7 mouse cellular contexts compared by ENCODE assay signal in genomic region chr15:85867696-85868095, GRCm38 (mm10). TPM values are rescaled to one million over a fixed set of nuclear protein-coding genes. Genes with fewer than 3 reads are reported as not detected.
DNase-seq lines count a peak whose midpoint lies in the region; ATAC-seq and TF ChIP-seq lines count a peak whose summit lies in the region.

No protein-coding gene starts in this region.

- DNase-seq in ES-CJ7 (ENCODE audit: low read depth, low spot score) = peak; percentile 79
- peak; percentile 87 for DNase-seq in adrenal gland, postnatal 14 days
- peak; percentile 74 for DNase-seq in embryonic facial prominence, embryonic 11.5 days (ENCODE audit: low spot score)
- peak; percentile 79 for DNase-seq in heart, adult 8-10 months (ENCODE audit: low spot score)
- DNase-seq in layer of hippocampus, adult 9-10 months (ENCODE audit: low spot score) = peak; percentile 60
- DNase-seq in lung, postnatal 0 days (ENCODE audit: low spot score) = peak; percentile 75
- peak; percentile 66 for DNase-seq in right cerebral cortex, postnatal 25 days

- H3K36me3 ChIP-seq in embryonic facial prominence, embryonic 11.5 days (replicated peaks; ENCODE audit: control insufficient read depth, insufficient read depth, low read depth, low read length) = peaks cover 6% of the 10 kb centered on the region
- H3K36me3 ChIP-seq in lung, postnatal 0 days (ENCODE audit: insufficient read depth, low read length) = 0 out of 2 replicates have a peak, but pooled peaks cover 5% of the 10 kb centered on the region

- H3K9me3 ChIP-seq in embryonic facial prominence, embryonic 11.5 days (replicated peaks; ENCODE audit: control insufficient read depth, low read length) = no peaks in the 10 kb centered on the region
- H3K9me3 ChIP-seq in lung, postnatal 0 days (ENCODE audit: low read length) = no peaks in the 10 kb centered on the region

- TF ChIP-seq CTCF in lung, postnatal 0 days (IDR thresholded peaks at IDR 0.05) = peak; percentile 96

- H3K9ac ChIP-seq in embryonic facial prominence, embryonic 11.5 days (replicated peaks; ENCODE audit: low read length) = no peak overlapping the region
- H3K9ac ChIP-seq in lung, postnatal 0 days (replicated peaks; ENCODE audit: low read depth) = no peak overlapping the region

- ATAC-seq in embryonic facial prominence, embryonic 11.5 days (replicated peaks; ENCODE audit: insufficient number of reproducible peaks, low FRiP score, low TSS enrichment, low read depth) = no peak
- peak; percentile 75 for ATAC-seq in lung, postnatal 0 days

- no peaks in the 10 kb centered on the region for H3K4me1 ChIP-seq in embryonic facial prominence, embryonic 11.5 days (ENCODE audit: control insufficient read depth, insufficient read depth, low read length)
- no peaks in the 10 kb centered on the region for H3K4me1 ChIP-seq in lung, postnatal 0 days (ENCODE audit: insufficient read depth, low read depth, low read length)

- WGBS in embryonic facial prominence, embryonic 11.5 days = 63% methylated on average over 6 of the region's 6 CpGs
- WGBS in lung, postnatal 0 days = 46% methylated on average over 6 of the region's 6 CpGs

- no peak overlapping the region for H3K4me3 ChIP-seq in embryonic facial prominence, embryonic 11.5 days (ENCODE audit: low read depth, low read length)
- no peak overlapping the region for H3K4me3 ChIP-seq in lung, postnatal 0 days (ENCODE audit: low read depth, low read length)

- H3K27me3 ChIP-seq in embryonic facial prominence, embryonic 11.5 days (ENCODE audit: control insufficient read depth, insufficient read depth, low read length) = no peaks in the 10 kb centered on the region
- H3K27me3 ChIP-seq in lung, postnatal 0 days (replicated peaks; ENCODE audit: insufficient read depth, low read length) = no peaks in the 10 kb centered on the region

- H3K27ac ChIP-seq in embryonic facial prominence, embryonic 11.5 days (replicated peaks; ENCODE audit: low read depth, low read length) = no peak overlapping the region
- no peak overlapping the region for H3K27ac ChIP-seq in lung, postnatal 0 days (ENCODE audit: low read length)

- no peak overlapping the region for H3K4me2 ChIP-seq in embryonic facial prominence, embryonic 11.5 days (ENCODE audit: low read depth, low read length)
- H3K4me2 ChIP-seq in lung, postnatal 0 days (replicated peaks; ENCODE audit: low read depth, low read length) = no peak overlapping the region

- TF ChIP-seq EP300 in lung, postnatal 0 days (IDR thresholded peaks at IDR 0.05) = no peak

RNA-seq across cellular contexts. Expression of gene Gtse1, which starts 8.2 kb away (rescaled TPM):
- total RNA-seq in adrenal gland, postnatal 14 days (2021) = 4.4 and 4.6 TPM in 2 replicates
- polyA plus RNA-seq in embryonic facial prominence, embryonic 11.5 days (2014; fragmentation: Nextera tagmentation; extraction: Ambion mirVana) = 35.7 and 38.0 TPM in 2 replicates
- under 1 TPM; 0.19 to 0.52 (median 0.29) TPM for total RNA-seq in heart, adult 8-10 months (2022)
- 1.5 and 2.3 TPM in 2 replicates for polyA plus RNA-seq in lung, postnatal 0 days (2015; fragmentation: Nextera tagmentation; extraction: Ambion mirVana)

RNA-seq across cellular contexts. Expression of gene Trmu, which starts 11.4 kb away (rescaled TPM):
- 32.1 and 34.9 TPM in 2 replicates for total RNA-seq in adrenal gland, postnatal 14 days (2021)
- polyA plus RNA-seq in embryonic facial prominence, embryonic 11.5 days (2014; fragmentation: Nextera tagmentation; extraction: Ambion mirVana) = 30.7 and 31.6 TPM in 2 replicates
- 10 to 100 TPM; 12.6 to 23.9 (median 18.2) TPM for total RNA-seq in heart, adult 8-10 months (2022)
- polyA plus RNA-seq in lung, postnatal 0 days (2015; fragmentation: Nextera tagmentation; extraction: Ambion mirVana) = 26.5 and 26.6 TPM in 2 replicates

RNA-seq across cellular contexts. Expression of gene Ttc38, which starts 35.6 kb away (rescaled TPM):
- 21.0 and 28.2 TPM in 2 replicates for total RNA-seq in adrenal gland, postnatal 14 days (2021)
- polyA plus RNA-seq in embryonic facial prominence, embryonic 11.5 days (2014; fragmentation: Nextera tagmentation; extraction: Ambion mirVana) = 3.2 and 3.8 TPM in 2 replicates
- 10 to 100 TPM; 17.9 to 22.2 (median 19.6) TPM for total RNA-seq in heart, adult 8-10 months (2022)
- polyA plus RNA-seq in lung, postnatal 0 days (2015; fragmentation: Nextera tagmentation; extraction: Ambion mirVana) = 8.7 and 9.1 TPM in 2 replicates

RNA-seq across cellular contexts. Expression of gene Pkdrej, which starts 46.2 kb away (rescaled TPM):
- 0.15 and 0.34 TPM in 2 replicates for total RNA-seq in adrenal gland, postnatal 14 days (2021)
- polyA plus RNA-seq in embryonic facial prominence, embryonic 11.5 days (2014; fragmentation: Nextera tagmentation; extraction: Ambion mirVana) = 0.11 TPM in 1 of 2 replicates, not detected in the other
- total RNA-seq in heart, adult 8-10 months (2022) = 1 to 10 TPM; 3.1 to 5.4 (median 4.6) TPM
- polyA plus RNA-seq in lung, postnatal 0 days (2015; fragmentation: Nextera tagmentation; extraction: Ambion mirVana) = 0.04 and 0.08 TPM in 2 replicates

RNA-seq across cellular contexts. Expression of gene Cdpf1, which starts 56.2 kb away (rescaled TPM):
- 17.9 and 20.2 TPM in 2 replicates for total RNA-seq in adrenal gland, postnatal 14 days (2021)
- 22.1 and 23.6 TPM in 2 replicates for polyA plus RNA-seq in embryonic facial prominence, embryonic 11.5 days (2014; fragmentation: Nextera tagmentation; extraction: Ambion mirVana)
- 10 to 100 TPM; 27.1 to 38.5 (median 31.0) TPM for total RNA-seq in heart, adult 8-10 months (2022)
- polyA plus RNA-seq in lung, postnatal 0 days (2015; fragmentation: Nextera tagmentation; extraction: Ambion mirVana) = 46.8 and 48.3 TPM in 2 replicates
